Mouse (Mus musculus): ENCODE data around the gene Anapc2. TPM values are rescaled to one million over a fixed set of nuclear protein-coding genes. Genes with fewer than 3 reads are reported as not detected.

Gene Anapc2
- polyA plus RNA-seq, 1 experiment, result 23.7 TPM

DNA sequence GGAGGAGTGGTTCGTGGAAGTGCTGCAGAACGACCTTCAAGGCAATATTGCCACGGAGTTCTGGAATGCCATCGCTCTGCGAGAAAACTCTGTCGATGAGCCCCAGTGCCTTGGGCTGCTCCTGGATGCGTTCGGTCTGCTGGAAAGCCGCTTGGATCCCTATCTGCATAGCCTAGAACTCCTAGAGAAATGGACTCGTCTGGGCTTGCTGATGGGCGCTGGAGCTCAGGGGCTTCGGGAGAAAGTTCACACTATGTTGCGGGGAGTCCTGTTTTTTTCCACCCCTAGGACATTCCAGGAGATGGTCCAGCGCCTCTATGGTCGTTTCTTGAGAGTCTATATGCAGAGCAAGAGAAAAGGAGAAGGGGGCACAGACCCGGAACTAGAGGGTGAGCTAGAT, 732 bp downstream of the Anapc2 start:
- H3K27ac ChIP-seq (replicated peaks; ENCODE audit: low read depth, low read length), result no peak overlapping the region
- H3K4me3 ChIP-seq (ENCODE audit: insufficient read depth, low read depth, low read length), result peak overlapping the region; percentile 79
- peaks cover 11% of the 10 kb centered on the region for H3K4me1 ChIP-seq (ENCODE audit: control insufficient read depth, insufficient read depth, insufficient read length, low read length)

DNA sequence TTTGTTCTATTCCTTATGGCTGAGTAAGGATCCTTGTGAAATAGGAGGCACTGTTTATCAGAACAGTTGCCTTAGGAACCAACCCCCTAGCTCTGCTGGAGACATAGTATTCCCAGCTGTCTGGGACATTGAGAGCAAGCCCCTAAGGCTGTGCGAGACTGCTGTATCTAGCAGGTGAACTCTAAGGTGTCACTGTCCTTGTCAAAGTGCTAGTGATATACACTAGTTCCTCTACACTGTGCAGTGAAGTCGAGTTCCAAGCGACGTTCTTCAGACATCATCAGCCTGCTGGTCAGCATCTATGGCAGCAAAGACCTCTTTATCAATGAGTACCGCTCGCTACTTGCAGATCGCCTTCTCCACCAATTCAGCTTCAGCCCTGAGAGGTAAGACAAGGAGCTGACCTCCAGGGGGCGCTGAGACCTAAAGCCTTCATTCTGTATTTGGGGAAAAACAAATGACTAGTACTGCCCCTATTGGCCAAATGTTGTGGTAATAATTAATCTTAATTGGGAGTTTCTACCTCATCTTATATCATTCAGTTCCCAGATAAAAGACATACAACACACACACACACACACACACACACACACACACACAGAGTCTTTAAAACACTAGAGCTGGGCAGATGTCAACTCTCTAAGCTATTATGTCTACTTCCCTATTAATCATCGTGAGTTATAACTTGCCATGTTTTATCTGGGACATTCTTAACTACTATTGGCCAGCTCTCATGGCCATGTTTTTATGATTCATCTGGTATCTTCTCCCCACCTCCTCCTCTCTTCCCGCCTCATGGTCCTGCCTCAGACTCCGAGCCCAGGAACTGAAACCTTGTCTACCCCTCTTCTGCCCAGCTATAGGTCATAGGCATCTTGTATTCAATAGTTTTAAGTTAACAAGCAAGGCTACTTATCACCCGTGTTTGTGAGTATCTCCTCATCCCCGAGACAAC, 6.9 kb downstream of the Anapc2 start:
- no peak overlapping the region for H3K4me3 ChIP-seq (ENCODE audit: insufficient read depth, low read depth, low read length)
- H3K4me1 ChIP-seq (ENCODE audit: control insufficient read depth, insufficient read depth, insufficient read length, low read length), result no peaks in the 10 kb centered on the region
- no peak overlapping the region for H3K27ac ChIP-seq (replicated peaks; ENCODE audit: low read depth, low read length)

DNA sequence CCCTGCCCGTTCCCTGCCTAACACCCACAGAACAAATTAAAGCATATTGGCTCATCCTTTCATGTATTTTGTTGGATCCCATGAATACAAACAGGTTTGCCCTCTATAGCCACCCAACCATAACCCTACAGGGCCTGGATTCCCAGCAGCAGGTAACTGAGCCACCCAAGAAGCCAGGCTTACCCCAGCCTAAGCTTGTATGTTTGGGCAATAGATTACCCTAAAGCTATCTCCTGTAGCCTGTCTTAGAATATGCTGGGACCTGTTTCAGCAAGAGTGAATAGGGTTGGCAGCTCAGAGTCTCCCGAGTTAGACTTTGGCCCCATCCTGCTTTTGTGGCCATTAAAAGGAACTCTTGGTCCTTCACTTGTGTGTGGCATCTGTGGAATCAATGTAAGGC, 13.3 kb downstream of the Anapc2 start:
- peaks cover 2% of the 10 kb centered on the region; the same call in 1 of the 2 replicates for H3K4me1 ChIP-seq (ENCODE audit: control insufficient read depth, insufficient read depth, insufficient read length, low read length)
- H3K4me3 ChIP-seq (ENCODE audit: insufficient read depth, low read depth, low read length), result no peak overlapping the region
- no peak overlapping the region for H3K27ac ChIP-seq (replicated peaks; ENCODE audit: low read depth, low read length)

DNA sequence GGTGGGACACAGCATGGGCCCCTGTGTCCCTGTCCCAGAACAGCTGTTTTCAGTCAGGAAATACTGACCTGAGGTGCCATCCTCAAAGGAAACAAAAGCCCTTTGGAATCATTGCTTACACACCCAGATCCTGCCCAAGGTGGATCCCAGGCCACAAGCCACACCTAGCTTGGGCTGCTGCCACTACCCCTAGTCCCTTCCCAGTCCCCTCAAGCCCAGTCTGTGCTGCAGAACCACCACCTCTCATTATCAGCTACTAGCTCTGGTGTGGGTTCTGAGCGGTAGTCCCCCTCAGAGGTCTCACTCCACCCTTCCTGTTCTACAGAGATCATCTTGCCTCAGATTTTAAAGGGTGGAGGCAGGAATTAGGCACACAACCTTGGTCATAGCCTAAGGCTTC, 14.0 kb downstream of the Anapc2 start:
- Histone ChIP-seq H3K4me1 (ENCODE audit: control insufficient read depth, insufficient read depth, insufficient read length, low read length) (peaks cover 5% of the 10 kb centered on the region; the same call in 1 of the 2 replicates), H3K27ac (replicated peaks; ENCODE audit: low read depth, low read length) (no peak overlapping the region), H3K4me3 (ENCODE audit: insufficient read depth, low read depth, low read length) (no peak overlapping the region)

DNA sequence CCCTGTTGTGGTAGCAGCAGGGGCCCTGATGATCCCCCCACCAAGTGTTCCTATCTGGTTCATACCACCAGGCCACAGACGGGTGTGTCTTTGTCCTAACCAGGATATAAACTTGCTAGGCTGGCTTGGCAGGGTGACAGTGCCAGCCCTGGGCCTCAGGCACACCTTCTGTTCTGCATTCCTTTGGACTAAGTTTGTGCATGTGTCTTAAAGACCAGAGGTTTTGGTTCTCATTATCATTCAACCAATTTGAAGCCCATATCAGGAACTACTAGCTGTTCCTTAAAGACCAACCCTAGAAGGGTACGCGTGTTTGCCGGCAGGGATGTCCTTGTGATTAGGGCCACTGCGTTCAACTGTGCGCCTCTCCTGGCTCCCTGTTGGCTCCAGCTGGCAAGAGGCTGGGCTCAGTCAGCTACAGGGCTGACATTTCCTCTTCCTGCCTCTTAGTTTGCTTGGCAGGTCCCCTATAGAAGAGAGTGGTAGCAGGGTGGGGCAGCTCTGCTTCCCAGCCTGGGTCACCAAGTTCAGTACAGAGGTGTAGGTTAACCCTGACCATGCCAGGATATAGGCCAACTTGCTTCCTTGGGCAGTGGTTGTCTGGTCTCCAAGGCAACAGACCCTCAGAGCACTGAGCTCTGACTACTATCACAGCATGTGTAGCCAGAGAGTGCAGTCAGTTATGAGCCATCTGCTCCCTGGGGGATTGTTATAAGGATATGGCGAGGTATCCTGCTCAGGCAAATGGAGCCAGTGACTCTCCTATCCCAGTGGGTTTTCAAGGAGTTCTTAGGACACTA, 14.8 kb downstream of the Anapc2 start:
- H3K4me1 ChIP-seq (ENCODE audit: control insufficient read depth, insufficient read depth, insufficient read length, low read length), result peaks cover 5% of the 10 kb centered on the region; the same call in 1 of the 2 replicates
- no peak overlapping the region for H3K27ac ChIP-seq (replicated peaks; ENCODE audit: low read depth, low read length)
- H3K4me3 ChIP-seq (ENCODE audit: insufficient read depth, low read depth, low read length), result no peak overlapping the region

DNA sequence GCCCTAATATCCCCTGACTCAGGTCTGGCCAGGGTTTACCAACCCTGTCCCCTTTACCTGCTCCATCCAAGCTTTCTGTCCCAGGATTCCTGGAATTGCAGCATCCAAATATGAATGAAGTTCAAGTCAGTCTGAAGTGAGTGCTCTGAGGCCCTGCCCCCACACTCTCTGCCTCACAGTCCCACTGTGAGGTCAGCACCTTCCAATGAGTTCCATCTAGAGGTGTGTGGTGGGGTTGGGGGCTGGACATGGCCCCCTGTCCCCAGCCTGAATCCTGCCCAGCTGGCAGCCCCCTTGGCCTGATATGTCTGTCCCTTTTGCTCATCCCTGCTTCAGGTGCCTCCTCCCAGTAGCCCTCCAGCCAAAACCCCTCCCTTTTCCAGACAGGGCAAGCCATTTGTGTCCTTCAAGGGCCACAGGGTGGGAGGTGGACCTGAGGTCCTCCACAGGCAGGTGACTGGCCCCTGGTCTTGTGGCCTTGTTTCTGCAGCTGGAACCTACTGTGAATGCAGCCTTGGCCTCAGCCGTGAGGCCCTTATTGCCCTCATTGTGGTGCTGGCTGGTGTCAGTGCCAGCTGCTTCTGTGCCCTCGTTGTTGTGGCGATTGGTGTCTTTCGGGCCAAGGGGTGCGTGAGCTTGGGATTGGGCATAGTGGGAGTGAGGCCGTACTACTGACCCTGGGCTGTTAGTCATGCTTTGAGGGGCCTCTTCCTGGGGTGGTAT, 15.8 kb downstream of the Anapc2 start, which contains the start of gene Tmem210:
Tmem210 (plus strand) TSS at position 219 of the 723 bp plus-strand sequence.
- H3K4me1 ChIP-seq (ENCODE audit: control insufficient read depth, insufficient read depth, insufficient read length, low read length), result peaks cover 5% of the 10 kb centered on the region; the same call in 1 of the 2 replicates

DNA sequence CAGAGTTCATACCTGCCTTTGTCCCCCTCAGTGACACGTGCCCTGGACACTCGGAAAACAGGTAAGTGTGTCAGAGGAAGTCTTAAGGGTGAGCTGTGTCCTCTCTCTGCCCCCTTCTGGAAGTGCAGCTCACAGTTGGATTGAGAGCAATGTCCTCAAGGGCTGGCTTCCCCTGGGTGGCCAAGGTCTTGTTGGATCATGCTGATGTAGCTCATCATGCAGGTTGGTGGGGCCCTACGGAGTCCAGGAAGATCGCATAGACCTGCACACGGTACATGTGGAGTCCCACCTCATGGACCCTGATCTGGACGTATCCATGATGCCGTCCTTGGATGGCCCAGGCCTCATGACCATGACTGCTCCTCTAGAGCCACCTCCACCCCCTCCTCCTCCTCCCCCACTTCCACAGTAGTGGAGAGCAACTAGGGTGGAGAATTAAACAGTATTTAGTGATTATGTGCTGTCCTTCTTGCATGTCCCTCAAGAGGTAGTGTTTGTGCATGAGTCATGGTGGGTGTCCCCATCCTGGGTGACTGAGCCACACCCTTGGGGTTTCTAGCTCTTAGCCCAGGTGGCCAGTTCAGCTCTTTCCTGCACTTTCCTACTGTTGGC, 16.6 kb downstream of the Anapc2 start:
- H3K27ac ChIP-seq (replicated peaks; ENCODE audit: low read depth, low read length), result no peak overlapping the region
- no peak overlapping the region for H3K4me3 ChIP-seq (ENCODE audit: insufficient read depth, low read depth, low read length)
- H3K4me1 ChIP-seq (ENCODE audit: control insufficient read depth, insufficient read depth, insufficient read length, low read length), result peaks cover 5% of the 10 kb centered on the region; the same call in 1 of the 2 replicates

More for the DNA sequence above, 15.8 kb downstream of the Anapc2 start, which contains the start of gene Tmem210:
- Histone ChIP-seq H3K4me3 (ENCODE audit: insufficient read depth, low read depth, low read length) (no peak within 1 kb of the TSS), H3K27ac (replicated peaks; ENCODE audit: low read depth, low read length) (no peak within 1 kb of the TSS)

DNA sequence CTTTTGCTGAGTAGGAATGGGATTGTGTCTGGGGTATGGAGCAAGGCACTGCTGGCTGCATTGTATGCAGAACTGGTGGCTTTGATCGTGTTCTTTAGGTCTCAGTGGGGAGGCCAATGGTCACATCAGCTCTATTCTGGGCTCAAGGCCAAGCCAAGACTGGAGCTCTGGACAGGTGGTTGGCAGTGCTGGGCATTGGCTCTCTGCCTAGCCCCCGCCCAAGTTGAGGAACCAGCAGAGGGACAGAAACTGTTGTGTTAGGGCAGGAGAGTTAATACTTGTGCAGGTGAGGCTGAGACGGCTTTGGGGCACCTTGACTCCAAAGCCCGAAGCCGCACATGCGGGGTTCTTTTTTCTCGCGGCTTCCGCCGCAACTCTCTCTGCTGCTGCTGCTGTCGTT, 17.4 kb downstream of the Anapc2 start, which contains the start of gene Lrrc26:
Lrrc26 (plus strand) TSS at position 265 of the 400 bp plus-strand sequence.
- Histone ChIP-seq H3K4me1 (ENCODE audit: control insufficient read depth, insufficient read depth, insufficient read length, low read length) (peaks cover 5% of the 10 kb centered on the region; the same call in 1 of the 2 replicates), H3K27ac (replicated peaks; ENCODE audit: low read depth, low read length) (no peak within 1 kb of the TSS), H3K4me3 (ENCODE audit: insufficient read depth, low read depth, low read length) (peak within 1 kb of the TSS; percentile 35)

DNA sequence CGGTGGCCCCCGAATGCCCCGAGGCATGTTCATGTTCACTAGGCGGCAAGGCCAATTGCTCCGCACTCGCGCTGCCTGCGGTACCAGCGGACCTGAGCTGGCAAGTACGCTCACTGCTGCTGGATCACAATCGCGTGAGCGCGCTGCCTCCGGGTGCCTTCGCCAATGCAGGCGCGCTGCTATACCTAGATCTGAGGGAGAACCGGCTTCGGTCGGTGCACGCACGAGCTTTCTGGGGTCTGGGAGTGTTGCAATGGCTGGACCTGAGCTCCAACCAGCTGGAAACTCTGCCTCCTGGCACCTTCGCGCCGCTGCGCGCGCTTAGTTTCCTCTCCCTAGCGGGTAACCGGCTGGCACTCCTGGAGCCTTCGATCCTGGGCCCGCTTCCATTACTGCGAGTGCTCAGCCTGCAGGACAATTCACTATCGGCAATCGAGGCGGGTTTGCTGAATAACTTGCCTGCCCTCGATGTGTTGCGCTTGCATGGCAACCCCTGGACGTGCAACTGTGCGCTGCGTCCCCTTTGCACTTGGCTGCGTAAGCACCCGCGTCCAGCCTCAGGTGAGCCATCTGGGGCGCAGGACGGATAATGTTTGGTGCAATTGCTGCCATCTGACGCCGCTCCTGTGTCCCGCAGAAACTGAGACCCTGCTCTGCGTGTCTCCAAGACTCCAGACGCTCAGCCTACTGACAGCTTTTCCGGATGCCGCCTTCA, 18.0 kb downstream of the Anapc2 start:
- Histone ChIP-seq H3K27ac (replicated peaks; ENCODE audit: low read depth, low read length) (no peak overlapping the region), H3K4me3 (ENCODE audit: insufficient read depth, low read depth, low read length) (peak overlapping the region; percentile 35), H3K4me1 (ENCODE audit: control insufficient read depth, insufficient read depth, insufficient read length, low read length) (peaks cover 5% of the 10 kb centered on the region; the same call in 1 of the 2 replicates)

DNA sequence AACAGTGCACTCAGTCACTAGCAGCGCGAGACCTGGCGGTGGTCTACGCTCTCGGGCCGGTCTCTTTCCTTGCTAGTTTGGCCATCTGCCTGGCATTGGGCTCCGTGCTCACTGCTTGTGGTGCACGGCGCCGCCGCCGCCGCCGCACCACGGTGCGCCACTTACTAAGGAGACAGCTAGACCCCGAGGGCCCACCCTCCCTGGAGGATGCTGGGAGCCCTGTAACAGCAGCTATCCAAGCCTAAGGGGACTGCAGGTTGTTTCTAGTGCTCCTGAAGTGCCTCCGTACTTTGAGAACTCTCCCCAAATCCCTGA, 18.5 kb downstream of the Anapc2 start:
- Histone ChIP-seq H3K27ac (replicated peaks; ENCODE audit: low read depth, low read length) (no peak overlapping the region), H3K4me3 (ENCODE audit: insufficient read depth, low read depth, low read length) (peak overlapping the region; percentile 35), H3K4me1 (ENCODE audit: control insufficient read depth, insufficient read depth, insufficient read length, low read length) (peaks cover 5% of the 10 kb centered on the region; the same call in 1 of the 2 replicates)

DNA sequence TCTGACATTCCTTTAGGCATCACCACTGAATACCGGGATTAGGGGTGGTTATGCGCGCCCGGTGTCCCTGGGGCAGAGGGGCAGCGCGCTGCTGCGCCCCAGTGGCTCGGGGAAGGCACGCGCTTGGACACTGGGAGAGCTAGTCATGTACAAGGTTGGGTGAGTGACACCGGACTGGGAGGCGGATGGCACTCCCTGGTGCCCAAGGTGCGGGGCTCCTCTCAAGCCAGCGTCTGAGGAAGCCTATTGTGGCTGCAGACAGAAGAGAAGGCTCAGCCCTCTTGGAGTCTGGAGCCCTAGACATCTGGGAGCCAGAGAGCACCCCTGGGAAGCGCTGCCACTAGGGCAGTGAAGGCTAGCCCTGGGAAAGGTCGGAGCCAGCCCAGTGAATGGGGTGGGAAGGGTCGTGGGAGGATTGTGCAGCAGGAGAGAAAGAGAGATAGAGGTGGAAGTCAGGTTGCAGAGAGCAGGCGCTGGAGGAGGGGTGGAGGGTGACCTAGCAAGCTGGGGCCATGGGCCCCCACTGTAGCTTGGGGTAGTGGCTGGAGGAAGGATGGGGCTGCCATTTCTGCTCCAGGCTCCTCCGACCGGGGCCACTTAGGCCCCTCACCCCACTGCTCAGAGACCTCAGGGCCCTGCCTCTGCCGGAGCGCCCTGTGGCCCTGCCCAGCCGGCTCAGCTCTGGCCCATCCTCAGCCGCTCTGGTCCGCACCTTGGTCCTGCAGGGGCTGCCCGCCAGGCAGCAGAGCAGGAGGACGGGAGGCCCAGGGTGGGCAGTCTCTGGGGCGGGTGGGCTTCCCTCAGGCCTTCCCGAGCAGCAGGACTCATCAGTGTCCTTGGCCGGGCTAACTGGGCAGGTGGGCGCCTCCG, 19.1 kb downstream of the Anapc2 start:
- Histone ChIP-seq H3K4me3 (ENCODE audit: insufficient read depth, low read depth, low read length) (peak overlapping the region; percentile 35), H3K4me1 (ENCODE audit: control insufficient read depth, insufficient read depth, insufficient read length, low read length) (peaks cover 5% of the 10 kb centered on the region; the same call in 1 of the 2 replicates), H3K27ac (replicated peaks; ENCODE audit: low read depth, low read length) (no peak overlapping the region)

DNA sequence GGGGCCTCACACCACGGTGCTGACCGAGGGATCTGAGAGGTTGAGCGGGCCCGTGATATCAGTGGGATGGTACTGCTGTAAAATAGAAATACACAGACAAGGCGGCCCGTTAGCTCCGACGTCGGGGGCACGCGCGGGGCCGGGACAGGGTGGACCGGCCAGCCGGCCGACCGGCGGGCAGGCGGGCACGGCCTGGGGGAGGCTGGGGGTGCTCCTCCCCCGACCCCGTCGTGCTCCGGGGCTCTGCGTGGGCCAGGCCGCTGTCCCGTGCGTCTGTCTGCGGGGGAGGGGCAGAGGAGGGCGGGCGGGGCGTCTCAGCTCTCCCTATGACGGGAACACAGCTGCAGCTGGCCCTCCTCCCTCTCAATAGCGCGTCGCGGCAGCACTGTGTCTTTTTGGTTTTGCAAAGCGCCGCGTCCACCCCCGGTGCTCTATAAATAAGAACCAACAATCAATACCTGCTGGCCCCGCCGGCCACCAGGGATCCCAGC, 19.8 kb downstream of the Anapc2 start:
- Histone ChIP-seq H3K4me3 (ENCODE audit: insufficient read depth, low read depth, low read length) (peak overlapping the region; percentile 46), H3K27ac (replicated peaks; ENCODE audit: low read depth, low read length) (no peak overlapping the region)

DNA sequence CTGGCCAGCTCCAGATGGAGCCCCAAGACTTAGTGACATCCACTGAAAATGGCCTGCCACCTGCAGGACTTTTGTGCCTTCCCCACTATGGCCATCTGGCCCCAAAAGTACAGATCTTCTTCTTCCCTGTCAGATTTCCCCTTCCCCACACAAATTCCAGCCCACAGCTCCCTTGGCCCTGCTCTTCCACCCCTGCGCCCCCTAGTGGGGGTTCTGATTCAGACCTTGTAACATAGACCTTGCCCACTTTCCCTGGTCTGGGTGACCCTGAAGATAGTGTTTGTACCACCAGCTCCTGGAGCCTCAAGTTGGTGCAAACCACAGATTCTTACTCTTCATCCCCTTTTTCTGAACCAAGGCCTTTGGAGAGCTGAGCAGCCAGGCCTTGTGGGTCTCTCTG, 20.6 kb downstream of the Anapc2 start:
- Histone ChIP-seq H3K27ac (replicated peaks; ENCODE audit: low read depth, low read length) (no peak overlapping the region), H3K4me1 (ENCODE audit: control insufficient read depth, insufficient read depth, insufficient read length, low read length) (peaks cover 5% of the 10 kb centered on the region; the same call in 1 of the 2 replicates), H3K4me3 (ENCODE audit: insufficient read depth, low read depth, low read length) (peak overlapping the region; percentile 12; the same call in 1 of the 2 replicates)

More for the DNA sequence above, 19.8 kb downstream of the Anapc2 start:
- peaks cover 5% of the 10 kb centered on the region; the same call in 1 of the 2 replicates for H3K4me1 ChIP-seq (ENCODE audit: control insufficient read depth, insufficient read depth, insufficient read length, low read length)

Measured in brown adipose tissue, adult 24 weeks (tissue).